Mouse (Mus musculus) liver, embryonic 14.5 days (tissue): Measurements from ENCODE around the gene Prrc2b.

Experiments used
- CTCF ChIP-seq: IDR thresholded peaks from 2 replicates; pipeline ENCODE4 v1.5.1; 2016; ENCODE audit warnings: antibody characterized with exemption, low read depth, control low read depth
- EP300 ChIP-seq: IDR thresholded peaks from 2 replicates; pipeline ENCODE4 v1.6.1; 2016; ENCODE audit warnings: antibody characterized with exemption, low read depth

DNA sequence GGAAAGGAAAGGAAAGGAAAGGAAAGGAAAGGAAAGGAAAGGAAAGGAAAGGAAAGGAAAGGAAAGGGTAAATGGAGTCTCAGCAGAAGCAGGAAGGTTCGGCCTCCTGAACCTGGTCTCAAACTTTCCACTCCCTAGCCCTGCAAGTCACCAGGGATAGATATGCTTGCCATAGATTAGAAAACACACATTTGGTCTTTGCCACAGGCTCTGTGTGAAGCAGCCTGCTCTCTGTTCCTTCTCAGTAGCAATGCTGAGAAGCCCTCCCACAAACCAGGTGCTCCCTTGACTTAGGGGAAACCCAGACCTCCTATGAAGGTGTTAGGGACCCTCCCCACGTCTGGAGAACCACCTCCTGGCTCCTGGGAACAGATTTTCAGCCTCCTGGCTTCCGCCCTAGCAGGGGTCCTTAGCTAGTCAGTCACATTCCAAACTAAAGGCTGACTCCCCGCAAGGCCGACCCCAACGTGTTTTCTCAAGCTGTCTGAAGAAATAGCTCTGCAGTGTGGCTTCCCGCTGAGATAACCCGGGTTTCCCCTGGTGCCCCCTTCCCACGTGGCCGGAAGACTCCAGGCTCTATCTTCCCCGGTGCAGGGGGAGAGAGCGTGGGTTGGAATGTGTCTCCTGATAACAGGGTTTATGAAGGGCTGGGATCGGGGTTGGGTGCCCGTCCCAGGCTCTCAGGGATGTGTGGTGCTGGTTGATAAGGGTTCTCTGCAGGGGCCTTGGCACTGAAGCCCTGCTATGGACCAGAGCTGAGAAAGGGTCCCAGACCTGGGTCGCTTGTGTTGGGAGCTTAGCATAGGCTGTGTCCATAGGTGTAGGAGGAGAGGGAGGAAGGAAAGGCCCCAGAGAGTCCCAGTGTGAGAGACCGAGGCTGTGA, 23.0 kb upstream of the Prrc2b start:
- TF ChIP-seq CTCF = no peak
- TF ChIP-seq EP300 = peak; percentile 98
